Mouse (Mus musculus): ENCODE measurements around the gene Actr6.

DNA sequence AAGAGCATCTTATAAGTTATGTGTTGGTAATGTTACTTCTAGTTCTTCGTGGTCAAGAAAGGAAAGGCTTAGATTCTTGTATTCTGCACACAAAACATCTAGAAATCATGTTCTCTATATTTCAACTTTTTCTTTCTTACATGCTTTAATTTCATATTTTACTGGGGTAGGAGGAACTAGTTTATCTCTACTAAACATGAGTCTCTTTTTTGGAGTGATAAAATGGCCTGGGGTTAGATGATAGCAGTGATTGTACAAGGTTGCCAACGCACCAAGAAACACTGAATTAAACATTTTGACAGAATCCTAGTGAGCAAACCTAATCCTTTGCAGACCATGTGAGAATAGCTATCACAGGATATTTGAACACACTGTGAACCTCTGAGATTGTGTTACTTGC lies 44.6 kb downstream of the Actr6 start:
- TF ChIP-seq CTCF (IDR thresholded peaks at IDR 0.05; ENCODE audit: borderline replicate concordance, extremely low read depth, insufficient read depth, insufficient read length) (no peak), POLR2A (IDR thresholded peaks at IDR 0.05; ENCODE audit: borderline replicate concordance, extremely low read depth, insufficient read depth, insufficient read length, poor library complexity, severe bottlenecking) (no peak)
